Mouse (Mus musculus) megakaryocyte-erythroid progenitor cell, adult 5 weeks (primary cell): Measurements from ENCODE around the gene Tmem205. TPM values are rescaled to one million over a fixed set of nuclear protein-coding genes. Genes with fewer than 3 reads are reported as not detected.

Experiments
- polyA plus RNA-seq: library from polyadenylated mRNA; stranded (reverse); fragments of >175 nt; gene quantifications from 2 replicates; pipeline ENCODE4 v1.2.3, GENCODE M21; 2012

Tmem205 gene
- 28.8 and 33.9 TPM in 2 replicates for polyA plus RNA-seq

GRCm38 (mm10) chr9:21927208-21927753 lies at the start of gene Tmem205, which contains the start of gene Ccdc159:
Gene Tmem205 (minus strand): TSS chr9:21927556.
Gene Ccdc159 (plus strand): TSS chr9:21927471.

GRCm38 (mm10) chr9:21963417-21963816 lies 36.1 kb upstream of the Tmem205 start, which contains the start of gene Epor:
Gene Epor (minus strand): TSS chr9:21963506.

GRCm38 (mm10) chr9:21955570-21956281 lies 28.4 kb upstream of the Tmem205 start, which contains the start of gene Swsap1:
Gene Swsap1 (plus strand): TSS chr9:21955755.

GRCm38 (mm10) chr9:21936692-21937570 lies 9.6 kb upstream of the Tmem205 start, which contains the start of gene Plppr2:
Gene Plppr2 (plus strand): TSS chr9:21937033.

GRCm38 (mm10) chr9:21918035-21918592 lies 9.2 kb downstream of the Tmem205 start, which contains the start of gene Rab3d:
Gene Rab3d (minus strand): TSS chr9:21918192.

Other genes starting within 250 kb of the Tmem205 start
- 26.7 and 29.8 TPM in 2 replicates for gene Ldlr, start 204.1 kb downstream of the Tmem205 start, polyA plus RNA-seq
- 101 and 106 TPM in 2 replicates for gene Spc24, start 167.3 kb downstream of the Tmem205 start, polyA plus RNA-seq
- gene Kank2, start 128.8 kb downstream of the Tmem205 start, polyA plus RNA-seq, result 1.9 and 2.9 TPM in 2 replicates
- gene Angptl8, start 92.0 kb downstream of the Tmem205 start, polyA plus RNA-seq, result 1.7 and 3.7 TPM in 2 replicates
- gene Dock6, start 74.9 kb downstream of the Tmem205 start, polyA plus RNA-seq, result 3.1 and 4.8 TPM in 2 replicates
- 35.5 and 43.8 TPM in 2 replicates for gene Rab3d, start 9.4 kb downstream of the Tmem205 start, polyA plus RNA-seq
- gene Ccdc159, start 85 bp downstream of the Tmem205 start, polyA plus RNA-seq, result 0.26 and 0.54 TPM in 2 replicates
- 1.9 and 2.5 TPM in 2 replicates for gene Plppr2, start 9.5 kb upstream of the Tmem205 start, polyA plus RNA-seq
- gene Swsap1, start 28.2 kb upstream of the Tmem205 start, polyA plus RNA-seq, result 5.8 and 8.1 TPM in 2 replicates
- gene Epor, start 36.0 kb upstream of the Tmem205 start, polyA plus RNA-seq, result 45.2 and 62.0 TPM in 2 replicates
- 0.03 and 0.11 TPM in 2 replicates for gene Rgl3, start 61.9 kb upstream of the Tmem205 start, polyA plus RNA-seq
- not detected in 2 replicates for gene Ccdc151, start 75.1 kb upstream of the Tmem205 start, polyA plus RNA-seq
- gene Prkcsh, start 75.2 kb upstream of the Tmem205 start, polyA plus RNA-seq, result 202 and 244 TPM in 2 replicates
- gene Elavl3, start 124.5 kb upstream of the Tmem205 start, polyA plus RNA-seq, result 0.02 and 0.03 TPM in 2 replicates
- not detected in 2 replicates for gene Gm49318, start 143.7 kb upstream of the Tmem205 start, polyA plus RNA-seq
- gene Zfp653, start 143.8 kb upstream of the Tmem205 start, polyA plus RNA-seq, result 19.3 and 24.5 TPM in 2 replicates
- 30.5 and 33.6 TPM in 2 replicates for gene Ecsit, start 157.9 kb upstream of the Tmem205 start, polyA plus RNA-seq
- gene Cnn1, start 171.7 kb upstream of the Tmem205 start, polyA plus RNA-seq, result 0.06 TPM in 1 of 2 replicates, not detected in the other
- gene Elof1, start 189.6 kb upstream of the Tmem205 start, polyA plus RNA-seq, result 75.1 and 88.1 TPM in 2 replicates
- 9.1 and 11.8 TPM in 2 replicates for gene Acp5, start 208.2 kb upstream of the Tmem205 start, polyA plus RNA-seq
- 77.0 and 80.8 TPM in 2 replicates for gene Pigyl, start 229.3 kb upstream of the Tmem205 start, polyA plus RNA-seq